Mouse (Mus musculus) right cerebral cortex, postnatal 36 days (tissue): ENCODE measurements around the gene Lrch2.
A peak's percentile ranks its signal among the peaks of the same experiment; 100 is the strongest.
"Not testable (repeated sequence)": the region's sequence is repeated elsewhere in the genome, so short reads cannot be mapped to it uniquely, and the experiment has no call there.

Experiments used
- DNase-seq, 2 experiments: peaks; one replicate each; pipeline ENCODE4 v3.0.0; 2022; ENCODE audit warnings: low spot score in 2 of 2, mixed read lengths in 1 of 2

The Lrch2 gene

GRCm38 (mm10) chrX:147553421-147554201, at the start of gene Lrch2:
TSS of gene Lrch2 (minus strand) at chrX:147554081.
- DNase-seq: peak; percentile 22 to 31

GRCm38 (mm10) chrX:147540934-147541870, 12.7 kb downstream of the Lrch2 start:
- DNase-seq: no peak

GRCm38 (mm10) chrX:147538377-147538776, 15.5 kb downstream of the Lrch2 start:
- DNase-seq: no peak

- not testable (repeated sequence) for DNase-seq
Measured at GRCm38 (mm10) chrX:147537117-147537516, 16.8 kb downstream of the Lrch2 start.

GRCm38 (mm10) chrX:147535616-147536015, 18.3 kb downstream of the Lrch2 start:
- DNase-seq: no peak

- DNase-seq: no peak
Measured at GRCm38 (mm10) chrX:147531675-147532074, 22.2 kb downstream of the Lrch2 start.

GRCm38 (mm10) chrX:147527646-147528172, 26.2 kb downstream of the Lrch2 start:
- no peak for DNase-seq

- DNase-seq: no peak
Measured at GRCm38 (mm10) chrX:147489551-147489950, 64.3 kb downstream of the Lrch2 start.

- DNase-seq: not testable (repeated sequence)
Measured at GRCm38 (mm10) chrX:147453610-147454009, 100.3 kb downstream of the Lrch2 start, which contains the start of gene Vmn1r239-ps. TSS of gene Vmn1r239-ps (minus strand) at chrX:147453710.

- DNase-seq: no peak
Measured at GRCm38 (mm10) chrX:147443386-147443785, 110.5 kb downstream of the Lrch2 start.

GRCm38 (mm10) chrX:147435400-147435799, 118.5 kb downstream of the Lrch2 start:
- no peak for DNase-seq

- DNase-seq: no peak
Measured at GRCm38 (mm10) chrX:147429753-147430152, 124.1 kb downstream of the Lrch2 start.

- DNase-seq: no peak
Measured at GRCm38 (mm10) chrX:147429129-147429528, 124.8 kb downstream of the Lrch2 start, which contains the start of gene Il13ra2. TSS of gene Il13ra2 (minus strand) at chrX:147429192.
